Mouse (Mus musculus): ENCODE results near the gene Sacs.

DNA sequence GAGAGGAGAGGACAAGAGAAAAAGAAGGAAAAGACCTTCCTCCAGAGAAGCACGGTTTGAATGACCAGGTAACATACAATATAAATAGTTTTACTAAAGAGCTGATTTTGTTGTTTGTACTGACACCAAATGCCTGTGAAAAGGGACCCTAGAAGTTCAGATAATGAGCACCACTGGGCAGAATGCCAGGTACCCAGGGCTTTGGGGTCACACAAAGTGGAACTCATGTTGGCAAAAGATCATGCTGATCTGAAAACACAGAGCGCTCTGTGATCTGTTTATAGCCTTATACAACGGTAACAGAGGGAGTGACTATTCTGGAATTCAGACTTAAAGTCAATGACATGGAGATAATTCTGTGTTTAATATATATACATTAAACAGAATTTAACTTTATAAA lies 108.2 kb downstream of the Sacs start:
- no peak for TF ChIP-seq CTCF (IDR thresholded peaks at IDR 0.05; ENCODE audit: low read depth)
- TF ChIP-seq EP300 (IDR thresholded peaks at IDR 0.05; ENCODE audit: low read depth), result no peak

Data from liver, embryonic 14.5 days (tissue).